Mouse (Mus musculus) intestine, postnatal 0 days (tissue): ENCODE results near the gene Pcnx2. TPM values are rescaled to one million over a fixed set of nuclear protein-coding genes. Genes with fewer than 3 reads are reported as not detected.

Source experiments
- ATAC-seq: fragments of 200-750 bp; cut with Nextera tagmentation; 2 replicates; pipeline ENCODE4 v1.8.0; 2017; ENCODE audit warnings: mild to moderate bottlenecking, moderate TSS enrichment, moderate library complexity
- H3K27ac ChIP-seq: fragments of 300-500 bp; sonication (generic); 2 replicates; pipeline ENCODE4 v1.5.1; 2014; ENCODE audit warnings: mild to moderate bottlenecking, low read depth, low read length, moderate library complexity
- H3K27me3 ChIP-seq: fragments of 300-500 bp; sonication (generic); replicated peaks from 2 replicates; pipeline ENCODE4 v1.6.1; 2014; ENCODE audit warnings: low read length, mixed read lengths; ENCODE audit not compliant: control insufficient read depth, insufficient read depth
- H3K36me3 ChIP-seq: fragments of 300-500 bp; sonication (generic); 2 replicates; pipeline ENCODE4 v1.6.1; 2014; ENCODE audit warnings: mild to moderate bottlenecking, moderate library complexity; ENCODE audit not compliant: control insufficient read depth, insufficient read depth
- H3K4me1 ChIP-seq: fragments of 300-500 bp; sonication (generic); replicated peaks from 2 replicates; pipeline ENCODE4 v1.6.1; 2014; ENCODE audit warnings: antibody characterized with exemption, low read length, mixed read lengths; ENCODE audit not compliant: control insufficient read depth, insufficient read depth
- H3K4me2 ChIP-seq: fragments of 300-500 bp; sonication (generic); replicated peaks from 2 replicates; pipeline ENCODE4 v1.6.1; 2014; ENCODE audit warnings: low read depth, mild to moderate bottlenecking, moderate library complexity
- H3K4me3 ChIP-seq: fragments of 300-500 bp; sonication (generic); 2 replicates; pipeline ENCODE4 v1.5.1; 2014; ENCODE audit warnings: low read depth, low read length
- H3K9ac ChIP-seq: fragments of 300-500 bp; sonication (generic); 2 replicates; pipeline ENCODE4 v1.6.1; 2014; ENCODE audit warnings: mild to moderate bottlenecking, low read depth, low read length
- H3K9me3 ChIP-seq: fragments of 300-500 bp; sonication (generic); 2 replicates; pipeline ENCODE4 v1.6.1; 2016; ENCODE audit warnings: mixed run types; ENCODE audit not compliant: control insufficient read depth
- CTCF ChIP-seq: sonication (generic); IDR thresholded peaks from 2 replicates; pipeline ENCODE4 v1.5.1; 2016; ENCODE audit warnings: low read depth, mild to moderate bottlenecking, control low read depth, antibody characterized with exemption, moderate library complexity
- WGBS: fragments of 180-500 bp; shearing (Covaris S2); extraction: QIAGEN DNeasy Blood & Tissue Kit; methylation state at CpG from one replicate; pipeline ENCODE4 v1.1.7; 2014; 5-methylcytosine and 5-hydroxymethylcytosine counted together
- polyA plus RNA-seq: library from polyadenylated mRNA; unstranded; fragments of >200 nt; fragmentation: Nextera tagmentation; extraction: Ambion mirVana; gene quantifications from 2 replicates; pipeline ENCODE4 v1.2.1, GENCODE M21; 2015

Pcnx2 gene
- polyA plus RNA-seq, 1 experiment from 2014 or later: 0.29 TPM

DNA sequence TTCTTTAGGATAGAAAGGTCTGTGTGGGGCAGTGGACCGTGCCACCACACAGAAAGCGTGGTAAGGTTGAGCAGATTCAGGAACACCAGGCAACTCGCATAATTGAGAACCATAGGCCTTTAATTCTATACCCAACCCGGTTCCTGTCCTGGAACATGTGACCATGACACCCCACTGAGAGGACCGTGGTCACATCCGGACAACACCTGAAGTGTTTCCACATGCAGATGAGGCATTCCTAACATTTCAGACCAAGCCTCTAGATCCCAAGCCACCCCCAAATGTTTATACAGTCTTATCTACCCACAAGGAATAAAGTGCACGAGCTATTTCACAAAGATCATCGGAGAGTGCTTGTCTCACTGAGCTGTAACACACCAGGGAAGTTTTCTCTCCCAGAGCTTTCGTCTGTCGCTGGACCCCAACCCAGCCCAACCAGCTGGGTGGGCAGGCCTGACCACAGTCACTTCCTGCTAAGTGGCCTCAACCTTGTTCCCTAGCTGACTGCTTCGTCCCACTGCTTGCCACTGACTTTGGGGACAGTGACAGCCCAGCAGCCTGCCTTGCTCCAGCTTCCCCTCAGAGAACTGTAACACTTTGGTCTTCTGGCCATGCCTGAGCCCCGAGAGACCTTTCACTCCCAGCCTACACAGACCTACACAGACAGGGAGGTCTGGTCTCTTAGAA is 120.5 kb downstream of the Pcnx2 start:
- TF ChIP-seq CTCF: no peak
- H3K27me3 ChIP-seq: no peaks in the 10 kb centered on the region
- WGBS: 45% methylated on average over 12 of the region's 12 CpGs
- no peak overlapping the region for H3K4me3 ChIP-seq
- no peaks in the 10 kb centered on the region for H3K36me3 ChIP-seq
- no peak overlapping the region for H3K27ac ChIP-seq
- H3K4me2 ChIP-seq: no peak overlapping the region
- ATAC-seq: no peak
- H3K9me3 ChIP-seq: no peaks in the 10 kb centered on the region
- no peaks in the 10 kb centered on the region for H3K4me1 ChIP-seq
- no peak overlapping the region for H3K9ac ChIP-seq

DNA sequence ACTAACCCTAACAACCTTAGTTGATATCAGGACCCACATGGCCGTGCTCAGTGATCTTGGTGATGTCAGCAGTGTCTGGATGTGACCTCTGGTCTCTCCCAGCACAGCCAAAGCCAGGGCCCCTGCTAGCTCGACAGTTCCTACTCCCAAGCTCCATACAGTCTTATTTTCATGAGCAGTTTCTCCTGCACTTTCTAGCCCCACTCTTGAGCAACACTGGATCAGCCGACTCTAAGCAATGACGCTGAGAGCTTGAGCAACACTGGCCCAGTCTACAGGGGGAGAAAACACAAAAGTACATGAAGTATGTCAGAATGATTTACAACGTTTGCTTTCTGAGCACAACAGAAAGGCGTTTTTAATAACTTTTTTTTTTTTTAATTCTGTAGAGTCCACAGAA is 121.3 kb downstream of the Pcnx2 start:
- Histone ChIP-seq H3K9me3 (no peaks in the 10 kb centered on the region), H3K36me3 (no peaks in the 10 kb centered on the region), H3K27me3 (no peaks in the 10 kb centered on the region), H3K4me1 (no peaks in the 10 kb centered on the region), H3K4me3 (no peak overlapping the region), H3K4me2 (no peak overlapping the region), H3K9ac (no peak overlapping the region), H3K27ac (no peak overlapping the region)
- ATAC-seq: peak; percentile 68
- TF ChIP-seq CTCF: no peak
- 30% methylated on average over 6 of the region's 6 CpGs for WGBS

DNA sequence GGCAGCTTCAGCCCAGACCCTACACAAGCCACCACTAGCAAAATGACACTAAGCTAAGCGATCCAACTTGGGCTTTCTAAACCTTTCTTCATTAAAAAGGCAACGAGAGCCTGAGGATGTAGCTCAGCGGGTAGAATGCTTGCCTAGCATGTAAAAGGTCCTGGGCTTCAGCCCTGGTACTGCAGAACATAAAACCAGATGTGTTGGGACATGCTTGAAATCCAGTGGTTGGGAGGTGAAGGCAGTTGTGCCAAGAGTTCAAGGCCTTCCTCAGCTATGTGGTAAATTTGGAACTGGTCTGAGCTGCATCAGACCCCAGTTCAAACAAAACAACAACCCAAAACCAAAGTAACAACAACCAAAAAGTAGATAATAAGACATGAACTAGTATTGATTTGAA is 121.8 kb downstream of the Pcnx2 start:
- ATAC-seq: no peak
- H3K27ac ChIP-seq: no peak overlapping the region
- no peaks in the 10 kb centered on the region for H3K4me1 ChIP-seq
- no peak overlapping the region for H3K4me2 ChIP-seq
- H3K27me3 ChIP-seq: no peaks in the 10 kb centered on the region
- H3K36me3 ChIP-seq: no peaks in the 10 kb centered on the region
- 92% methylated on average over 3 of the region's 3 CpGs for WGBS
- no peak overlapping the region for H3K9ac ChIP-seq
- no peak for TF ChIP-seq CTCF
- no peak overlapping the region for H3K4me3 ChIP-seq
- H3K9me3 ChIP-seq: no peaks in the 10 kb centered on the region

DNA sequence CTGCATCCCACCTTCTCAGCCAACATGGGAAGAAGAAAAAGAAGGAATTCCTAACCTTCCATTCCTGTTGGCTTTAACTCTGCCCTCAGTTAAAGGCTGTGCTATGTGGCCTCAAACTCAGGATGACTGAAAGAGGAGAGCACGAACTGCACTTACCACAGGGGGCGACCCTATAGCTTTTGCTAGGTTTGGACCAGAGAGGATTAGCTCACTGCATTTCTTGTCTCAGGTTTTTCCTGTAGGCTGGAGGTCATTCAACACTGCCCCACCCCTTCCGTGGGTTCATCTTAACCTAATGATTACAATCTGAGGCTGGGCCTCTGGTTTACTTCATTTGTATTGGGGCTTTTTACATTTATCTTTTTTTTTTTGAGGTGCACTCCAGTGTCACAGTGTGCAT is 123.1 kb downstream of the Pcnx2 start:
- no peak overlapping the region for H3K9ac ChIP-seq
- no peak overlapping the region for H3K4me3 ChIP-seq
- TF ChIP-seq CTCF: no peak
- H3K9me3 ChIP-seq: no peaks in the 10 kb centered on the region
- 53% methylated on average over 3 of the region's 3 CpGs for WGBS
- ATAC-seq: no peak
- no peaks in the 10 kb centered on the region for H3K4me1 ChIP-seq
- H3K4me2 ChIP-seq: no peak overlapping the region
- no peaks in the 10 kb centered on the region for H3K27me3 ChIP-seq
- H3K36me3 ChIP-seq: no peaks in the 10 kb centered on the region
- no peak overlapping the region for H3K27ac ChIP-seq

DNA sequence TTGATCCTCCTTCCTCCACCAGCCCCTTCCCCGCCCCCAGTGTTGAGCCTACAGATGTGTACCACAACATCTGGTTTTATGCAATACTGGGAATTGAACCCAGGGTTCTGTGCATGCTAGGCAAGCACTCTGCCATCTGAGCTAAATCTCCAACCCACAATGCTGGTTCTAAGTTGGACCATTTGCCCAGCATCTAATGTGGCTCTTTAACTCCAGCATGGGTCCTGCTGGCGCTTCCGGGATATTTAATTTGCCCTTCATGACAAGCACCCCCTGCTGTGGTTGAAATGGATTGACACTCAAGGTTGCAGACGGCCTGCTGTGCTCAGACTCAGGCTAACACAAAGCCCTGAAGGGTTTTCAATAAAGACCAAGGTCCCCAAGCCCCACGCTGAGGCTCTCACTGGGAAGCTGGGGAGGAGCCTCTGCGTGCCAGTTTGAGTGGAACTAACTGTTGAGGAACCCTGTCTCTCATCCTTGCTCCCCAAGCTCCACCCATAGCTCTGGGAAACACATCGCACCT is 124.8 kb downstream of the Pcnx2 start:
- Histone ChIP-seq H3K36me3 (no peaks in the 10 kb centered on the region), H3K4me2 (no peak overlapping the region), H3K4me1 (no peaks in the 10 kb centered on the region), H3K9me3 (no peaks in the 10 kb centered on the region), H3K27ac (no peak overlapping the region), H3K4me3 (no peak overlapping the region), H3K27me3 (no peaks in the 10 kb centered on the region), H3K9ac (no peak overlapping the region)
- 75% methylated on average over 7 of the region's 7 CpGs for WGBS
- TF ChIP-seq CTCF: no peak
- ATAC-seq: no peak

DNA sequence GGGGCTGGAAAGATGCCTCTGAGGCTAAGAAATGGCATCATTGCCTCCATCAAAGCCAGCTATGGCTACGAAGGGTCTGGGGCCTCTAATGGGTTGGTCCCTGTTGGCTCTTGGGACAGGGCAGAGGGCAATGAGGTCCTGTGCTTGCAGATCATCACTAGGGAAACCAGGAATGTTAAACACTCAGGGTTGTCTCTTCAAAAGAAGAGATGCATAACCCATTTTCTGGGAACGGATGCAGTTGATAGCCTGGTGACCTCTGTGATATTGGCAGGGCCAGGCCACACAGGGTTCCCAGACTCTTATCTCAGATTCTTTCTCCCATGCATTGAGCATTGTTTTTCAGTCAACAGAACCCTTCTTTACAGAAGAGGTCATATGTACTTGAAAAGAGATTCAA is 125.8 kb downstream of the Pcnx2 start:
- WGBS: 33% methylated on average over 2 of the region's 2 CpGs
- no peak for TF ChIP-seq CTCF
- H3K4me2 ChIP-seq: no peak overlapping the region

More for the DNA sequence above, 125.8 kb downstream of the Pcnx2 start:
- Histone ChIP-seq H3K4me1 (no peaks in the 10 kb centered on the region), H3K9me3 (no peaks in the 10 kb centered on the region), H3K4me3 (no peak overlapping the region), H3K27me3 (no peaks in the 10 kb centered on the region), H3K27ac (no peak overlapping the region), H3K9ac (no peak overlapping the region), H3K36me3 (no peaks in the 10 kb centered on the region)
- ATAC-seq: no peak
